Mouse (Mus musculus) kidney, postnatal 0 days (tissue): ENCODE data around the gene Tgfb1. TPM values are rescaled to one million over a fixed set of nuclear protein-coding genes. Genes with fewer than 3 reads are reported as not detected.

Experiments
- ATAC-seq: fragments of 200-750 bp; cut with Nextera tagmentation; replicated peaks from 2 replicates; pipeline ENCODE4 v1.8.0; 2017; ENCODE audit warnings: low read depth, moderate number of reproducible peaks, moderate TSS enrichment, moderate library complexity; ENCODE audit not compliant: low FRiP score
- DNase-seq: peaks from one replicate; pipeline ENCODE4 v3.0.0-alpha.2; 2016; ENCODE audit warnings: low spot score
- H3K27ac ChIP-seq: fragments of 300-500 bp; sonication (generic); 2 replicates; pipeline ENCODE4 v1.5.1; 2014; ENCODE audit warnings: mild to moderate bottlenecking
- H3K27me3 ChIP-seq: fragments of 300-500 bp; sonication (generic); 2 replicates; pipeline ENCODE4 v1.6.1; 2014; ENCODE audit warnings: low read length, mixed read lengths; ENCODE audit not compliant: insufficient read depth
- H3K36me3 ChIP-seq: fragments of 300-500 bp; sonication (generic); 2 replicates; pipeline ENCODE4 v1.6.1; 2014; ENCODE audit warnings: low read length, mixed read lengths; ENCODE audit not compliant: insufficient read depth
- H3K4me1 ChIP-seq: fragments of 300-500 bp; sonication (generic); replicated peaks from 2 replicates; pipeline ENCODE4 v1.6.1; 2014; ENCODE audit warnings: antibody characterized with exemption, low read length, mixed read lengths; ENCODE audit not compliant: insufficient read depth
- H3K4me2 ChIP-seq: fragments of 300-500 bp; sonication (generic); 2 replicates; pipeline ENCODE4 v1.6.1; 2014; ENCODE audit warnings: mild to moderate bottlenecking, low read length, moderate library complexity, mixed read lengths
- H3K4me3 ChIP-seq: fragments of 300-500 bp; sonication (generic); replicated peaks from 2 replicates; pipeline ENCODE4 v1.5.1; 2014; ENCODE audit warnings: low read depth, low read length
- H3K9ac ChIP-seq: fragments of 300-500 bp; sonication (generic); 2 replicates; pipeline ENCODE4 v1.6.1; 2014; ENCODE audit warnings: low read depth, low read length
- H3K9me3 ChIP-seq: fragments of 300-500 bp; sonication (generic); replicated peaks from 2 replicates; pipeline ENCODE4 v1.6.1; 2016; ENCODE audit warnings: low read length, inconsistent platforms, mixed read lengths
- CTCF ChIP-seq: IDR thresholded peaks from 2 replicates; pipeline ENCODE4 v1.5.1; 2016; ENCODE audit warnings: antibody characterized with exemption, low read depth, mild to moderate bottlenecking, moderate library complexity
- WGBS: fragments of 180-500 bp; shearing (Covaris S2); extraction: QIAGEN DNeasy Blood & Tissue Kit; methylation state at CpG from one replicate; pipeline ENCODE4 v1.1.7; 2014; 5-methylcytosine and 5-hydroxymethylcytosine counted together
- polyA plus RNA-seq: library from polyadenylated mRNA; unstranded; fragments of >200 nt; fragmentation: Nextera tagmentation; extraction: Ambion mirVana; gene quantifications from 2 replicates; pipeline ENCODE4 v1.2.1, GENCODE M21; 2015

The Tgfb1 gene
- polyA plus RNA-seq, 1 experiment from 2014 or later = 3.6 TPM

DNA sequence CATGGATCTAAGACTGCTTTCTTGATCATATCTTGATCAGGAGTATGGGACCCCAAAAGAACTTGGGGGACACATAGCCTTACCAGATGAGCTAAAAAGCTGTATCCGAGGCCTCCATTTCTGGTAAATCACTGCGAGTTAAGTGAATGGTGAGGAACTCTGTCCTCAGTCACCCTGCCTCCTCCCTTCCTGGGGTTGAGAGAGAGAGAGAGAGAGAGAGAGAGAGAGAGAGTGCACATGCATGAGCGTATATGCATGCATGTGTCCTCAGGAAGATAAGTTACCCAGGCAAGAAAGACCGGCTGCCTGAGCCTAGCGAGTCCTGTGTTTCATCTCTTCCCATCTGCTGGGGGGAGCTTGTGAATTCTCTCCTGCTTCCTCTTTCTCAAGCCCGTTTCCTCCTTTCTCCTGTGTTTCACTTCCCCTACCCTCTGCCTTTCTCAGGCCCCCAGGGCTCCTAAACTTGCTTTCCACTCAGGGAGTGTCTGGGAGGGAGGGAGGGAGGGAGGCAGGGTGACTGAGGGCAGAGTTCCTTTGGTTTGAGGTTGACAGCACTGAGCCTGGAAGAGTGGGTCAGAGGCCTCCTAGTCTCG is 19.9 kb downstream of the Tgfb1 start:
- DNase-seq (peak; percentile 47), ATAC-seq (no peak)
- Histone ChIP-seq H3K27me3 (no peaks in the 10 kb centered on the region), H3K4me1 (peaks cover 22% of the 10 kb centered on the region), H3K4me3 (no peak overlapping the region), H3K27ac (peak overlapping the region; percentile 74; the same call in 1 of the 2 replicates), H3K9me3 (no peaks in the 10 kb centered on the region), H3K9ac (no peak overlapping the region), H3K4me2 (no peak overlapping the region), H3K36me3 (0 out of 2 replicates have a peak, but pooled peaks cover 6% of the 10 kb centered on the region)
- no peak for TF ChIP-seq CTCF
- 47% methylated on average over 7 of the region's 7 CpGs for WGBS

DNA sequence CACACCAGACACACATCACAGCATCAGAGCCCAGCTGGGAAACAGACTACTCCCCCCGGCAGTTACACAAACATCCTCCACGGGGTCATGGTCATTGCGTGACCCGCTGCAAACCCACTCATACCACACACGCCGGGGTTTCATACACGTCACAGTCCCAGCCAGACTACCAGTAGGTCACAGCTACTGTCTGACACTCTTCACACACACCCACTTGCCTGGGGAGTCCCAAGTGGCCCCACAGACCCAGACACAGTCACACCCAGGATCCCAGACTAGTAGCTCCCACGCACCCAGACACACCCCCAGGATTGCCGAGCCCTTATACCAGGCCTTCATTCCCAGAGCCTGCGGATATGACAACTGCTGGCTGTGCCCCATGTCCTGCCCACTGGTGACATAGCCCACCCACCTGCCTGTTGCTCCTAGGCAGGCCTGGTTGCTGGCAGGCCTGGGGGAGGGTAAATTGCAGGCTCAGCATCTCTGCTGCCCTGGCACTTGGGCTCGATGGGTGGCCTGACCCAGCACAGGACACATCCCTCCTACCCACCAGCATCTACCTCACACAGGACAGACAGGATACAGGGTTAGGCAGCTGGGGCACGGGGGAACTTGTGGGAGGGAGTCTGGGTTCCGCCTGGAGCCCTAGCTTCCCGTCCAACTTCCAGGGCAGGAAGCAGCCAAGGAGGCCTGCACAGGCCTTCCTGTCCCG is 20.9 kb downstream of the Tgfb1 start:
- Histone ChIP-seq H3K27me3 (no peaks in the 10 kb centered on the region), H3K27ac (peak overlapping the region; percentile 74), H3K4me3 (no peak overlapping the region), H3K4me1 (peaks cover 22% of the 10 kb centered on the region), H3K4me2 (no peak overlapping the region), H3K36me3 (0 out of 2 replicates have a peak, but pooled peaks cover 10% of the 10 kb centered on the region), H3K9ac (0 out of 2 replicates have a peak overlapping the region, but pooled peaks have one; percentile 27), H3K9me3 (no peaks in the 10 kb centered on the region)
- ATAC-seq = peak; percentile 21; the same call in 1 of the 2 replicates
- DNase-seq = peak; percentile 66
- 22% methylated on average over 15 of the region's 15 CpGs for WGBS
- no peak for TF ChIP-seq CTCF

DNA sequence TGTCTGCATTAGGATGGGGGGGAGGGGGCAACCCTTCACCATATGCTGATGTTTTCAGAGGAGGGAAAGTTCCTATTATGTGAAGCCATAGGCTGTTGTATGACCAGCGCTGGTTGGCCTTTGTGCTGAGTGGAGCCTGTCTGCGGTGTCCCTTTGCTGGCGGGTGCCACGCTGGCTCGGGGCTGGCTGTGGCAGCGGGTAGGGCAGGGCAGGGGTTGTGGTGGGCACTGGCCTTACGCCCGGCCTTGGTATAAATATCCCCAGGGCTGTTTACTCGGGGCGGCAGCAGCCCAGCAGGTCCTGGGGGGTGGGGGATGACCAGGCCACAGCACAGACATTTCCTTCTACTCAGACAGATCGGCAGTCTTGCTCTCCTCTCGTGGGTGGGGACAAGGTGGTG is 23.2 kb downstream of the Tgfb1 start:
- Histone ChIP-seq H3K4me3 (no peak overlapping the region), H3K4me1 (peaks cover 19% of the 10 kb centered on the region), H3K27ac (no peak overlapping the region), H3K4me2 (0 out of 2 replicates have a peak overlapping the region, but pooled peaks have one; percentile 3), H3K9me3 (no peaks in the 10 kb centered on the region), H3K27me3 (no peaks in the 10 kb centered on the region), H3K36me3 (peaks cover 32% of the 10 kb centered on the region), H3K9ac (0 out of 2 replicates have a peak overlapping the region, but pooled peaks have one; percentile 35)
- DNase-seq (no peak), ATAC-seq (no peak)
- no peak for TF ChIP-seq CTCF
- 17% methylated on average over 12 of the region's 12 CpGs for WGBS

- 0 out of 2 replicates have a peak overlapping the region, but pooled peaks have one; percentile 35 for H3K9ac ChIP-seq
- 8% methylated on average over 7 of the region's 7 CpGs for WGBS
These were observed 23.8 kb downstream of the Tgfb1 start for GRCm38 (mm10) chr7:25710519-25711130.

DNA sequence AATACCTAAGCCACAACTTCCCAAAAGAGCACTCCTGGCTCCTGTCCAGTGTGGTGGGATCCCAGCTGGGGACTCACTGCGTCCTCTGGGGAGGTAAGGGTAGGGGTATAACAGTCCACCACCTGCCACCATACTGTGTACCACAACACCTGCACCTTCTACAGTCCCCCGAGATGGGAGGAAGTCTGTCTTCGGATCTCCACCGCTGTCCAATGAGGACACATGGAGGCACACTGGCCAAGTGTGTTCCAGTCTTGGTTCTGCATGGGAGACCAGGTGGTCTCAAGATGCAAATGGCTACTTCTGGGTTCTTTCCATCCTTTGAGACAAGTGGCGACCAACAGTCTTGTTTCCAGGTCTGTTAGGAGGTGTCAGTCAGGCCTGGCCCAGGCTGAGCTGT is 24.4 kb downstream of the Tgfb1 start:
- Histone ChIP-seq H3K9ac (no peak overlapping the region), H3K36me3 (peaks cover 43% of the 10 kb centered on the region), H3K27me3 (no peaks in the 10 kb centered on the region), H3K4me2 (no peak overlapping the region), H3K27ac (no peak overlapping the region), H3K4me1 (peaks cover 15% of the 10 kb centered on the region), H3K4me3 (no peak overlapping the region), H3K9me3 (no peaks in the 10 kb centered on the region)
- ATAC-seq (no peak), DNase-seq (no peak)
- 66% methylated on average over 5 of the region's 5 CpGs for WGBS
- no peak for TF ChIP-seq CTCF

More at GRCm38 (mm10) chr7:25710519-25711130, 23.8 kb downstream of the Tgfb1 start:
- no peak overlapping the region for H3K4me3 ChIP-seq
- H3K4me2 ChIP-seq = peak overlapping the region; percentile 3; the same call in 1 of the 2 replicates
- DNase-seq = no peak
- H3K9me3 ChIP-seq = no peaks in the 10 kb centered on the region
- H3K27me3 ChIP-seq = no peaks in the 10 kb centered on the region
- 0 out of 2 replicates have a peak, but pooled peaks have one; percentile 6 for ATAC-seq
- H3K27ac ChIP-seq = no peak overlapping the region
- no peak for TF ChIP-seq CTCF
- peaks cover 19% of the 10 kb centered on the region for H3K4me1 ChIP-seq
- peaks cover 39% of the 10 kb centered on the region for H3K36me3 ChIP-seq

- H3K27ac ChIP-seq = no peak overlapping the region
- ATAC-seq (no peak), DNase-seq (no peak)
- peaks cover 43% of the 10 kb centered on the region for H3K36me3 ChIP-seq
- no peaks in the 10 kb centered on the region for H3K9me3 ChIP-seq
- peaks cover 15% of the 10 kb centered on the region for H3K4me1 ChIP-seq
- whole genome bisulfite sequencing = 34% methylated on average over 6 of the region's 7 CpGs
- H3K4me2 ChIP-seq = no peak overlapping the region
- no peaks in the 10 kb centered on the region for H3K27me3 ChIP-seq
- no peak for TF ChIP-seq CTCF
- no peak overlapping the region for H3K4me3 ChIP-seq
- H3K9ac ChIP-seq = no peak overlapping the region
These were observed 25.0 kb downstream of the Tgfb1 start for GRCm38 (mm10) chr7:25711731-25712197.
